Mouse (Mus musculus): ENCODE results near the gene Gm49353. TPM values are rescaled to one million over a fixed set of nuclear protein-coding genes. Genes with fewer than 3 reads are reported as not detected.

The Gm49353 gene
- total RNA-seq, 2 experiments from 2014 or later: not detected

Other genes with a start within 250 kb of the Gm49353 start
- gene 2310057J18Rik, start 212.7 kb upstream of the Gm49353 start, total RNA-seq (2015; ENCODE audit: low replicate concordance): not detected in 2 replicates
- gene 2310057J18Rik, start 212.7 kb upstream of the Gm49353 start, total RNA-seq (2017; ENCODE audit: low replicate concordance): not detected in 2 replicates
- gene Soga3, start 55.1 kb upstream of the Gm49353 start, total RNA-seq (2015; ENCODE audit: low replicate concordance): not detected in 2 replicates
- gene Soga3, start 55.1 kb upstream of the Gm49353 start, total RNA-seq (2017; ENCODE audit: low replicate concordance): not detected in 2 replicates
- not detected in 2 replicates for gene 9330159F19Rik, start 12.7 kb downstream of the Gm49353 start, total RNA-seq (2015; ENCODE audit: low replicate concordance)
- gene 9330159F19Rik, start 12.7 kb downstream of the Gm49353 start, total RNA-seq (2017; ENCODE audit: low replicate concordance): not detected in 2 replicates
- 2.7 and 5.0 TPM in 2 replicates for gene Echdc1, start 114.2 kb downstream of the Gm49353 start, total RNA-seq (2015; ENCODE audit: low replicate concordance)
- 3.8 and 10.3 TPM in 2 replicates for gene Echdc1, start 114.2 kb downstream of the Gm49353 start, total RNA-seq (2017; ENCODE audit: low replicate concordance)
- gene Rnf146, start 163.5 kb downstream of the Gm49353 start, total RNA-seq (2015; ENCODE audit: low replicate concordance): 8.8 and 11.5 TPM in 2 replicates
- 16.4 and 24.6 TPM in 2 replicates for gene Rnf146, start 163.5 kb downstream of the Gm49353 start, total RNA-seq (2017; ENCODE audit: low replicate concordance)

Data from erythroblast, adult 5-6 weeks (primary cell).